Mouse (Mus musculus): ENCODE results near the gene Gm13078.

Gm13078 gene

DNA sequence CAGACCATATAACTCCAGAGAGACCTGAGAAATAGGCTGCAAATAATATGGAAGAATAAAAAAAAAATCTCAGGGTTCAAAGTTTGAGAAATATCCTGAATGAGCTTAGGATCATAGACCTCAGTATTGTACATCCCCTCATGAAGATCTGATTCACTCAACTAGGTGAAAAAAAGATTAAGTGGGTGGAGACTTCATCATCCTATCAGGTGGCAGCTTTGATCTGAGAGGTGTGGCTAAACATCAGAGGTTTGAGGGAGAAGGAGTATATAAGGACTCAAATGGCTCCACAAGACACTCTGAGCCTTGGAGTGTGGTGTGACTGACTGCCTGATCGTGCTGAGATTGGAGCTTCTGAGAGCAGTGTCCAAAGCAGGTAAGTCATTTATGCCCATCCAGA lies at the start of gene Gm13078:
Gene Gm13078 (plus strand): TSS at position 301 of the 400 bp plus-strand sequence.
- no peak for DNase-seq (ENCODE audit: low spot score in 2 of 2)

DNA sequence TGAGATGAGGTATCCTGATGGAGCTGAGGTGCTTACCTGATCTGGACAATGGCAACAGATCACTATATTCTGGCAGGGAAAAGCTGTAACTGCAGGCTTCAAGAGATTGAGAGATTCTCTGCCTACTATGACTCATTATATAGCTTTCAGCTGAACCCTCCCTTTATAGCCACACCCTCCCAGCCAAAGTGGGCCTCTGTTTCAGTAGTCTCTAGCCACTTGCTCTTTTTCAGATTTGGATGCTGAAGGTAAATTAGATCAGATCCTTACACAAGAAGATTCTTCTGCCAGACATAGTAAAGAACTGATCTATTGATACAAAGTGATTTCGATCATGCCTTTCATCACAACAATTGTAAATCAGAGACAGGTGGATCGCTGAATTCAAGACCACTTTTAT lies 16.6 kb upstream of the Gm13078 start, which contains the start of gene Gm13089:
Gene Gm13089 (minus strand): TSS at position 101 of the 400 bp plus-strand sequence.
- DNase-seq (ENCODE audit: low spot score in 2 of 2), result no peak
